Mouse (Mus musculus): ENCODE results near the gene Kcnip1. TPM values are rescaled to one million over a fixed set of nuclear protein-coding genes. Genes with fewer than 3 reads are reported as not detected.

The Kcnip1 gene
- polyA plus RNA-seq, 1 experiment: not detected

DNA sequence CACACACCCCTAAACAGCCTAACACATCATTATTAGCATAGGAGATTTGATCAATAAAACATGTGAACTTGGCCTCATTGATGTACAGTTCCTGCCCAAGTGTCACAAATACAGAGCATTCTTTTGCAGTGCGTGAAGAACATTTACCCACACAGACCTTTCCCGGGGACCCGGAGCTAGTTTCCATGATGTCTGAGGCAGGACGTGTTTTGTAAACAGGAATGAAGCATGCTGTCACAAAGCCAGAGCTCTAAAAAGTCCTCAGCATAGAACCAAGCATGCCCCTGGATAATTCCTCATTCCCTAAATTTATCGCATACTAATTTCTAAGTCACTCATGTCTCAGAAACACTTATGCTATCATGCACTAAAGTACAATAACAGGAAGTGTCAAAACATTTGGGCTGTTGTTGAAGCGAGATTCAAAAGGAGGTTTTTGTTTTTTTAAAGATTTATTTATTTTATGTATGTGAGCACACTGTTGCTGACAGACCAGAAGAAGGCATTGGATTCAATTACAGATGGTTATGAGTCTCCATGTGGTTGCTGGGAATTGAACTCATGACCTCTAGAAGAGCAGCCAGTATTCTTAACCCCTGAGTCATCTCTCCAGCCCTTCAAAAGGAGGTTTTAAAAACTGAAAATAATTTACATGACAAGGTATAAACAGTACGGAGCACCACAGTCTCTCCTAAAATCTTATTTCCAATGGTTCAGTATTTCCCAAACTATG, 336.9 kb downstream of the Kcnip1 start:
- no peak for DNase-seq (ENCODE audit: low read depth in 1 of 2, low spot score in 2 of 2)
- H3K27ac ChIP-seq (ENCODE audit: insufficient read depth, low read length): no peak overlapping the region
- no peak overlapping the region for H3K4me3 ChIP-seq (ENCODE audit: extremely low read depth, insufficient read depth, insufficient read length)
- H3K27me3 ChIP-seq (ENCODE audit: control insufficient read depth, insufficient read depth, low read length): no peaks in the 10 kb centered on the region
- no peaks in the 10 kb centered on the region for H3K4me1 ChIP-seq (ENCODE audit: control insufficient read depth, insufficient read depth, insufficient read length)
- no peak for TF ChIP-seq CTCF (IDR thresholded peaks at IDR 0.05; ENCODE audit: extremely low read depth, insufficient read depth, insufficient read length, insufficient replicate concordance)
- TF ChIP-seq POLR2A (IDR thresholded peaks at IDR 0.05; ENCODE audit: low read depth, low read length): no peak
- H3K36me3 ChIP-seq (ENCODE audit: control insufficient read depth, insufficient read depth, low read length): no peaks in the 10 kb centered on the region
- 73% methylated on average over 7 of the region's 7 CpGs for WGBS

DNA sequence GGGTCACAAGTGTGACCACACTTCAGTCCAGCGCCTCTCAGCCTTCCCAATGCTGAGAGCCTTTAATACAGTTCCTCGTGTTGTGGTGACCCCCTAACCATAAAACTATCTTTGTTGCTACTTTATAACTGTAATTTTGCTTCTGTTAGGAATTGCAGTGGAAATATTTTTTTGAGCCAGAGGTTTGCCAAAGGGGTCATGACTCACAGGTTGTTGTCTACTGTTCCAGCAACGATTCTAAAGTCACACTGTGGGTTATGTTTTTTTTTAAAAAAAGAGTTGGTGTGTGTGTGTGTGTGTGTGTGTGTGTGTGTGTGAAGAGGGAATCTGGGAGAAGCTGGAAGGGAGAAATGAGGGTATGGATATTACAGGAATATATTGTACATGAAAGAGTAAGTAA, 337.7 kb downstream of the Kcnip1 start:
- Histone ChIP-seq H3K27me3 (ENCODE audit: control insufficient read depth, insufficient read depth, low read length) (no peaks in the 10 kb centered on the region), H3K36me3 (ENCODE audit: control insufficient read depth, insufficient read depth, low read length) (no peaks in the 10 kb centered on the region), H3K4me3 (ENCODE audit: extremely low read depth, insufficient read depth, insufficient read length) (no peak overlapping the region), H3K27ac (ENCODE audit: insufficient read depth, low read length) (no peak overlapping the region), H3K4me1 (ENCODE audit: control insufficient read depth, insufficient read depth, insufficient read length) (no peaks in the 10 kb centered on the region)
- TF ChIP-seq POLR2A (IDR thresholded peaks at IDR 0.05; ENCODE audit: low read depth, low read length) (no peak), CTCF (IDR thresholded peaks at IDR 0.05; ENCODE audit: extremely low read depth, insufficient read depth, insufficient read length, insufficient replicate concordance) (no peak)
- DNase-seq (ENCODE audit: low read depth in 1 of 2, low spot score in 2 of 2): no peak
- WGBS: 68% methylated on average over 3 of the region's 3 CpGs

DNA sequence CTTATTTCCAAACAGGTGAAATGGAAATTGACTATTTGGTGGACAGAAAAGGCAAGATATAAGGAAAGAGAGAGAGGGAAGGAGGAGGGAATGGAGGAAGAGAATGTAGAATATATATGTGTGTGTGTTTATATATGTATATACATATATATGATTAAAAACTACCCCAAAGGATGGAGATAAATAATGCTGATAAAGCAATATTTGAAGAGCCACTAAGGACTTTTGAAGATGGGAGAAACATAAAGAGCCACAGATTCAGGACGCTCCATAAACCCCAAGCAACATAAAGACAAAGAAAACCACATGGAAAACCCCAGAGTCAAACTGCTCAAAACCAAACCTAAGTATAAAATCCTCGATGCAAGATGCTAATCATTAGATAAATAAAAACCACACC, 338.5 kb downstream of the Kcnip1 start:
- no peaks in the 10 kb centered on the region for H3K36me3 ChIP-seq (ENCODE audit: control insufficient read depth, insufficient read depth, low read length)
- H3K4me1 ChIP-seq (ENCODE audit: control insufficient read depth, insufficient read depth, insufficient read length): no peaks in the 10 kb centered on the region
- 62% methylated on average over 2 of the region's 2 CpGs for WGBS
- no peak for TF ChIP-seq POLR2A (IDR thresholded peaks at IDR 0.05; ENCODE audit: low read depth, low read length)
- no peak for TF ChIP-seq CTCF (IDR thresholded peaks at IDR 0.05; ENCODE audit: extremely low read depth, insufficient read depth, insufficient read length, insufficient replicate concordance)
- no peak overlapping the region for H3K4me3 ChIP-seq (ENCODE audit: extremely low read depth, insufficient read depth, insufficient read length)
- H3K27me3 ChIP-seq (ENCODE audit: control insufficient read depth, insufficient read depth, low read length): no peaks in the 10 kb centered on the region
- no peak for DNase-seq (ENCODE audit: low read depth in 1 of 2, low spot score in 2 of 2)
- no peak overlapping the region for H3K27ac ChIP-seq (ENCODE audit: insufficient read depth, low read length)

DNA sequence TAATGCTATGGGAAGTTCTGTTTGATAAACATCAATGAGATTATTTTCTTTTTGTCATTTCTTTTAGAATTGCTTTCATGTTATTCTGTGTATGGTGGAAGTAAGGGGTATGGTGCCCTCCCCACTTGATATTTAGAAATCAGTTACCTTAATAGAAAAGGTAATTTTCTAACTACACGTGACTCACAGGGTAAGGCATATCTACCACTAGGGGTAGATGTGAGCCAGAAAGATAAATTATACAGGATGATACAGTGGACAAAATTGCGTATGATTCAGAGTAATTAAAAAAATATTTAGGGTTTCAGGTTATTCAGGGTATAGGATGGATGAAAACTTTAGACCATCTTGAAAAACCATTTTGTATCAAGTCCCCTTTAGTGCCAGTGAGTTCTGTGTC, 343.6 kb downstream of the Kcnip1 start:
- Histone ChIP-seq H3K4me3 (ENCODE audit: extremely low read depth, insufficient read depth, insufficient read length) (no peak overlapping the region), H3K4me1 (ENCODE audit: control insufficient read depth, insufficient read depth, insufficient read length) (no peaks in the 10 kb centered on the region), H3K27ac (ENCODE audit: insufficient read depth, low read length) (no peak overlapping the region), H3K27me3 (ENCODE audit: control insufficient read depth, insufficient read depth, low read length) (no peaks in the 10 kb centered on the region), H3K36me3 (ENCODE audit: control insufficient read depth, insufficient read depth, low read length) (no peaks in the 10 kb centered on the region)
- DNase-seq (ENCODE audit: low read depth in 1 of 2, low spot score in 2 of 2): no peak
- TF ChIP-seq CTCF (IDR thresholded peaks at IDR 0.05; ENCODE audit: extremely low read depth, insufficient read depth, insufficient read length, insufficient replicate concordance) (no peak), POLR2A (IDR thresholded peaks at IDR 0.05; ENCODE audit: low read depth, low read length) (no peak)
- 63% methylated on average over 2 of the region's 2 CpGs for WGBS

DNA sequence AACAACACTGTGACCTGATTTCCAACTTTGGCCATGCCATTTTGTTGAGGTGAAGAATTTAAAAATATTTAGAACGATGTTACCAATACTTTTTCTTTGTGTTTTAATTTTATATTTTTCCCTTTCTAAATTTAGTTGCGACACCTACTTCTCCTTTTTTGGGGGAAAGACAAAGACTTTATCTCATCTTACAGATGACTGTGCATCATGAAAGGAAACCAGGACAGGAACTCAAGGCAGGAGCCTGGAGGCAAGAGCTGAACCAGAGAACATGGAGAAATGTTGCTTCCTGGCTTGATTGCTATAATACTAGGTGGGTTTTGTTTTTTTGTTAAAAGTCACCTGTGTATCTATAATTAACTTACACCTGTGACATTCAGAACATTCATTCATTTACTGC, 355.8 kb downstream of the Kcnip1 start:
- Histone ChIP-seq H3K27ac (ENCODE audit: insufficient read depth, low read length) (no peak overlapping the region), H3K36me3 (ENCODE audit: control insufficient read depth, insufficient read depth, low read length) (no peaks in the 10 kb centered on the region), H3K4me1 (ENCODE audit: control insufficient read depth, insufficient read depth, insufficient read length) (no peaks in the 10 kb centered on the region), H3K4me3 (ENCODE audit: extremely low read depth, insufficient read depth, insufficient read length) (no peak overlapping the region), H3K27me3 (ENCODE audit: control insufficient read depth, insufficient read depth, low read length) (no peaks in the 10 kb centered on the region)
- 9% methylated on average over 2 of the region's 2 CpGs for WGBS
- no peak for DNase-seq (ENCODE audit: low read depth in 1 of 2, low spot score in 2 of 2)
- TF ChIP-seq CTCF (IDR thresholded peaks at IDR 0.05; ENCODE audit: extremely low read depth, insufficient read depth, insufficient read length, insufficient replicate concordance): no peak
- TF ChIP-seq POLR2A (IDR thresholded peaks at IDR 0.05; ENCODE audit: low read depth, low read length): no peak

DNA sequence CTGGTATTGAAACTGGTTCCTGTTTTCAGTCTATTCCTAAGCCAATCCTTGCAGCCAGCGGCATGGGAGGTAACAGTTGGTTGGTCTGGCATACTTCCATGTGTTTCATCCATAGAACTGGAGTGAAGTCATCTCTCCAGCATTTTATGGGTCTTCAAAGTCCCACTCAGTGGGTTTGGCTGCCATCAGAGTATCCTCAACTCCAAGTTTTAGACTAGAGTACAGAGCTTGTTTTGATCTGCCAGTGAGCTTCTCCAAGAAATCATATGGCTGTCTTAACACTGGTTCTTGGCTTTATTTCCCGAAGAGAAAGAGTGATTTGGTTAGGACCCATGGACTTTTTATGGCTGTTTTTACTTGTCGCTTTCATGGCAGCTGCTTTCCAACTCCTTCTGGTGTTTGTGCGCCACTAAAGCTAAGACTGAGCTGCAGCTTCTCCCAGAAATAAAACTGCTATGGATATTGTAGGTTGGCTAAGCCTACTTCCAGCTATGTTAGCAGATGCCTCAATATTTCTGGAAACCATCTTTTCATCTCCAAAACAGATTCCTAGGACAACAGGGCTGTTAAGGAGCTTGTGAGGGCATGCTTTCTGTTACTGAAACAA, 365.7 kb downstream of the Kcnip1 start:
- no peak overlapping the region for H3K27ac ChIP-seq (ENCODE audit: insufficient read depth, low read length)
- DNase-seq (ENCODE audit: low read depth in 1 of 2, low spot score in 2 of 2): no peak
- no peaks in the 10 kb centered on the region for H3K27me3 ChIP-seq (ENCODE audit: control insufficient read depth, insufficient read depth, low read length)
- 84% methylated on average over 4 of the region's 4 CpGs for WGBS
- H3K36me3 ChIP-seq (ENCODE audit: control insufficient read depth, insufficient read depth, low read length): no peaks in the 10 kb centered on the region
- H3K4me3 ChIP-seq (ENCODE audit: extremely low read depth, insufficient read depth, insufficient read length): no peak overlapping the region
- TF ChIP-seq CTCF (IDR thresholded peaks at IDR 0.05; ENCODE audit: extremely low read depth, insufficient read depth, insufficient read length, insufficient replicate concordance) (no peak), POLR2A (IDR thresholded peaks at IDR 0.05; ENCODE audit: low read depth, low read length) (no peak)
- H3K4me1 ChIP-seq (ENCODE audit: control insufficient read depth, insufficient read depth, insufficient read length): no peaks in the 10 kb centered on the region

DNA sequence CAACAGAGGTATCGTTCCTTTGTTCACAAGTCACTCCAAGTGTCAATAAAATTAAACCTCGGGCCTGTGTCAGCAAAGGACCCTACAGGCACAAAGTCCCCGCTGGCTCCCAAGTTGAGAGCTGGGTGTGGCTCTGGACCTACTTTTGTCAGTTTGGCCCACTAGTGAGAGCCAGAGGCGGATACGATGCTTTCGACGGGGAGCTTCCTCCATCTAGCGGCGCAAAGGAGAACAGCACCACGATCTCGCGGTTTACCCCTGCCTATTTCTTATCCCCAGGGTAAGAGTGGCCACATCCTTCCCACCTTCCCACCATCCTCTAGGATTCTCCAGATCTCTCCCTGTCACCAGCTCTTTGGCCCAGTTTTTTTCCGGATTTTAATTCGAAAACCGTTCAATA, 378.7 kb downstream of the Kcnip1 start:
- TF ChIP-seq POLR2A (IDR thresholded peaks at IDR 0.05; ENCODE audit: low read depth, low read length) (no peak), CTCF (IDR thresholded peaks at IDR 0.05; ENCODE audit: extremely low read depth, insufficient read depth, insufficient read length, insufficient replicate concordance) (peak; percentile 38; the same call in 1 of the 2 replicates)
- no peaks in the 10 kb centered on the region for H3K27me3 ChIP-seq (ENCODE audit: control insufficient read depth, insufficient read depth, low read length)
- H3K4me3 ChIP-seq (ENCODE audit: extremely low read depth, insufficient read depth, insufficient read length): no peak overlapping the region
- H3K36me3 ChIP-seq (ENCODE audit: control insufficient read depth, insufficient read depth, low read length): no peaks in the 10 kb centered on the region
- H3K27ac ChIP-seq (ENCODE audit: insufficient read depth, low read length): no peak overlapping the region
- H3K4me1 ChIP-seq (ENCODE audit: control insufficient read depth, insufficient read depth, insufficient read length): no peaks in the 10 kb centered on the region
- 11% methylated on average over 15 of the region's 15 CpGs for WGBS
- no peak for DNase-seq (ENCODE audit: low read depth in 1 of 2, low spot score in 2 of 2)
